Mouse (Mus musculus) lung, postnatal 25 days (tissue): ENCODE measurements around the gene 1700086D15Rik.

Source experiments
- DNase-seq: peaks from one replicate; pipeline ENCODE4 v3.0.0; 2022; ENCODE audit warnings: low spot score

1700086D15Rik gene

GRCm38 (mm10) chr11:65135251-65135739, 24.4 kb downstream of the 1700086D15Rik start:
- no peak for DNase-seq

- no peak for DNase-seq
These were observed 26.0 kb downstream of the 1700086D15Rik start for GRCm38 (mm10) chr11:65133661-65134060.

- no peak for DNase-seq
These were observed 30.6 kb downstream of the 1700086D15Rik start for GRCm38 (mm10) chr11:65129110-65129509.

GRCm38 (mm10) chr11:65128666-65129065, 31.0 kb downstream of the 1700086D15Rik start:
- no peak for DNase-seq

GRCm38 (mm10) chr11:65126566-65126965, 33.1 kb downstream of the 1700086D15Rik start:
- no peak for DNase-seq

GRCm38 (mm10) chr11:65124913-65125418, 34.7 kb downstream of the 1700086D15Rik start:
- DNase-seq = no peak

GRCm38 (mm10) chr11:65120276-65120675, 39.4 kb downstream of the 1700086D15Rik start:
- DNase-seq = no peak

GRCm38 (mm10) chr11:65115811-65116210, 43.9 kb downstream of the 1700086D15Rik start:
- no peak for DNase-seq

GRCm38 (mm10) chr11:65112086-65112485, 47.6 kb downstream of the 1700086D15Rik start:
- DNase-seq = no peak

GRCm38 (mm10) chr11:65111651-65112050, 48.0 kb downstream of the 1700086D15Rik start:
- DNase-seq = no peak

- DNase-seq = no peak
These were observed 49.6 kb downstream of the 1700086D15Rik start for GRCm38 (mm10) chr11:65110058-65110457.

- no peak for DNase-seq
These were observed 51.9 kb downstream of the 1700086D15Rik start for GRCm38 (mm10) chr11:65107734-65108171.

GRCm38 (mm10) chr11:65107151-65107550, 52.5 kb downstream of the 1700086D15Rik start:
- no peak for DNase-seq

- DNase-seq = no peak
These were observed 55.6 kb downstream of the 1700086D15Rik start for GRCm38 (mm10) chr11:65104076-65104475.
